Comparison of ENCODE assay signal across 8 mouse cellular contexts in the genomic region with DNA sequence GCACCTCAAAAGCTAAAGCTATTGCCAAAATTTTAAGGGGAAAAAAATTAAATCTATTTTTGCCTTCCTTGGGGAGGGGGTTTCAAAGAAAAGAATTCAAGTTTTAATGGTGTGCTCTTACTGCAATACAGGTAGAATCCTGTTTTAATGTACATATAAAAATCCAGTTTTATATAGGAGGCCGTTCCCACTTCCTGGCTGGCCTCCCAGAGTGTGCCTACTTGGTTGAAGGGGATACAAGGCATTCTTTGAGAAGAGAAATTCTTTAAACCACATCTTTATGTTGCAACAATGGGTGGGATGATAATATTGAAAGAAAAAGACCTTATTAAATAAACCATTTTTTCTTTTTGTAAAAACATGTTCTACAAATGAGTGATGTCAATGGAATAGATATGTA. TPM values are rescaled to one million over a fixed set of nuclear protein-coding genes. Genes with fewer than 3 reads are reported as not detected.
DNase-seq lines count a peak whose midpoint lies in the region; ATAC-seq and TF ChIP-seq lines count a peak whose summit lies in the region.

No protein-coding gene starts in this region.

- H3K36me3 ChIP-seq in lung, postnatal 0 days (ENCODE audit: insufficient read depth, low read length) = no peaks in the 10 kb centered on the region
- H3K36me3 ChIP-seq in limb, embryonic 15.5 days = no peaks in the 10 kb centered on the region
- no peaks in the 10 kb centered on the region for H3K36me3 ChIP-seq in stomach, postnatal 0 days (ENCODE audit: control insufficient read depth, insufficient read depth, low read length)

- intact Hi-C loops in gastrocnemius, postnatal 14 days (cut with DNase I; ENCODE audit: low total_unique reads) = no loop called here

- no peaks in the 10 kb centered on the region for H3K27me3 ChIP-seq in lung, postnatal 0 days (replicated peaks; ENCODE audit: insufficient read depth, low read length)
- no peaks in the 10 kb centered on the region for H3K27me3 ChIP-seq in limb, embryonic 15.5 days
- H3K27me3 ChIP-seq in stomach, postnatal 0 days (ENCODE audit: control insufficient read depth, insufficient read depth, low read length) = no peaks in the 10 kb centered on the region

- no peak overlapping the region for H3K9ac ChIP-seq in lung, postnatal 0 days (replicated peaks; ENCODE audit: low read depth)
- H3K9ac ChIP-seq in limb, embryonic 15.5 days = no peak overlapping the region
- peak overlapping the region; percentile 90 for H3K9ac ChIP-seq in stomach, postnatal 0 days (ENCODE audit: low read length)

- H3K4me2 ChIP-seq in lung, postnatal 0 days (replicated peaks; ENCODE audit: low read depth, low read length) = peak overlapping the region; percentile 78; the same call in 1 of the 2 replicates
- peak overlapping the region; percentile 59 for H3K4me2 ChIP-seq in limb, embryonic 15.5 days
- peak overlapping the region; percentile 85 for H3K4me2 ChIP-seq in stomach, postnatal 0 days (replicated peaks; ENCODE audit: low read depth)

- ATAC-seq in lung, postnatal 0 days = no peak
- no peak for ATAC-seq in limb, embryonic 15.5 days (ENCODE audit: insufficient number of reproducible peaks, low FRiP score, low TSS enrichment, low read depth)
- ATAC-seq in stomach, postnatal 0 days (ENCODE audit: low FRiP score, low TSS enrichment) = no peak

- no peak for TF ChIP-seq EP300 in lung, postnatal 0 days (IDR thresholded peaks at IDR 0.05)
- TF ChIP-seq EP300 in stomach, postnatal 0 days (optimal IDR thresholded peaks at IDR 0.05) = no peak

- peak overlapping the region; percentile 96; the same call in 1 of the 2 replicates for H3K27ac ChIP-seq in lung, postnatal 0 days (ENCODE audit: low read length)
- peak overlapping the region; percentile 95; the same call in 1 of the 2 replicates for H3K27ac ChIP-seq in limb, embryonic 15.5 days
- peak overlapping the region; percentile 95 for H3K27ac ChIP-seq in stomach, postnatal 0 days (replicated peaks)

- 14% methylated on average over 1 of the region's 1 CpGs for WGBS in lung, postnatal 0 days
- WGBS in limb, embryonic 15.5 days = 10% methylated on average over 1 of the region's 1 CpGs
- 24% methylated on average over 1 of the region's 1 CpGs for WGBS in stomach, postnatal 0 days

- TF ChIP-seq CTCF in lung, postnatal 0 days (IDR thresholded peaks at IDR 0.05) = no peak
- TF ChIP-seq CTCF in stomach, postnatal 0 days (IDR thresholded peaks at IDR 0.05; ENCODE audit: low read depth) = no peak

- H3K9me3 ChIP-seq in lung, postnatal 0 days (ENCODE audit: low read length) = no peaks in the 10 kb centered on the region
- H3K9me3 ChIP-seq in limb, embryonic 15.5 days = no peaks in the 10 kb centered on the region
- no peaks in the 10 kb centered on the region for H3K9me3 ChIP-seq in stomach, postnatal 0 days (ENCODE audit: control insufficient read depth, low read length)

- peak; percentile 46 for DNase-seq in cerebellum, adult 11-12 months
- no peak for DNase-seq in cerebellum, adult 11 months
- peak; percentile 37 for DNase-seq in lung, postnatal 0 days (ENCODE audit: low spot score)
- DNase-seq in lung, postnatal 25 days (ENCODE audit: low spot score) = no peak
- no peak for DNase-seq in stomach, postnatal 0 days (ENCODE audit: low spot score)
- no peak for DNase-seq in natural killer cell, adult 2 months (ENCODE audit: low spot score in 2 of 2)
- no peak for DNase-seq in gastrocnemius, postnatal 14 days

- H3K4me3 ChIP-seq in lung, postnatal 0 days (ENCODE audit: low read depth, low read length) = no peak overlapping the region
- H3K4me3 ChIP-seq in limb, embryonic 15.5 days = peak overlapping the region; percentile 84; the same call in 1 of the 2 replicates
- peak overlapping the region; percentile 81; the same call in 1 of the 2 replicates for H3K4me3 ChIP-seq in stomach, postnatal 0 days (ENCODE audit: low read depth, low read length)

- no peaks in the 10 kb centered on the region for H3K4me1 ChIP-seq in lung, postnatal 0 days (ENCODE audit: insufficient read depth, low read depth, low read length)
- peaks cover 10% of the 10 kb centered on the region for H3K4me1 ChIP-seq in limb, embryonic 15.5 days
- 0 out of 2 replicates have a peak, but pooled peaks cover 2% of the 10 kb centered on the region for H3K4me1 ChIP-seq in stomach, postnatal 0 days (replicated peaks; ENCODE audit: control insufficient read depth, insufficient read depth)

RNA-seq across cellular contexts. Expression of gene Nab1, which starts 0.6 kb away (rescaled TPM):
- polyA plus RNA-seq in lung, postnatal 0 days (2015; fragmentation: Nextera tagmentation; extraction: Ambion mirVana) = 16.8 and 22.7 TPM in 2 replicates
- polyA plus RNA-seq in limb, embryonic 15.5 days (2015; fragmentation: Nextera tagmentation; extraction: Ambion mirVana) = 26.0 and 26.4 TPM in 2 replicates
- 13.5 and 14.5 TPM in 2 replicates for polyA plus RNA-seq in stomach, postnatal 0 days (2015; fragmentation: Nextera tagmentation; extraction: Ambion mirVana)
- total RNA-seq in gastrocnemius, postnatal 14 days (2021) = 10 to 100 TPM; 12.7 to 15.7 TPM

Comparison
In these comparisons a context has a peak if more than half of its experiments do, and no peak if none do; other contexts are left out.
1. DNase-seq: peak in cerebellum, adult 11-12 months (single experiment) and lung, postnatal 0 days (single experiment); none in cerebellum, adult 11 months (single experiment), lung, postnatal 25 days (single experiment), stomach, postnatal 0 days (single experiment), natural killer cell, adult 2 months (0 of 2) and gastrocnemius, postnatal 14 days (single experiment).
2. Peak in every context shown above with its lines, with median percentiles within 50 percentile points of each other: H3K27ac ChIP-seq and H3K4me2 ChIP-seq.